Mouse (Mus musculus) thymus, postnatal 36 days (tissue): ENCODE data around the gene Tmod3.

Experiments
- DNase-seq, 2 experiments: peaks; one replicate each; pipeline ENCODE4 v3.0.0; 2022; ENCODE audit warnings: mixed read lengths in 2 of 2

The Tmod3 gene

GRCm38 (mm10) chr9:75559512-75560012, at the start of gene Tmod3:
Tmod3 (minus strand) TSS chr9:75559657.
- DNase-seq, result peak; percentile 95 to 96

DNA sequence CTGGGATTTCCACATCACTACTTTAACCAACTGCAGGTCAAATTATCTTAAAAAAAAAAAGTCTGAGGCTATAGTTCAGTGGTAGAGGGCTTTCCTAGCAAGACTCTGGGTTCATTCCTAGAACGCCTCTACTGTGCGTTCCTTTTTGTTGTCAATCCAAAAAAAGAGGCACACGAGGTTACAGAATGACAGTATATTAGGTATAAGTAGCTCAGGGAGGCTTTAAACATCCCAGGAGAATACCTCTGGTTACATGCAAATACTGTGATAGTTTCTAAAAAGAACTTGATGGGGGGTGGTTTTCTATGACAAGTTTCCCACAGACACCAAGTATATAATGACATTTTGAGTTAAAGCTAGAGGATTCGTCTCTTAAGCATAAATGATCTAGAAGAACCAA, 48.0 kb upstream of the Tmod3 start:
- no peak for DNase-seq

DNA sequence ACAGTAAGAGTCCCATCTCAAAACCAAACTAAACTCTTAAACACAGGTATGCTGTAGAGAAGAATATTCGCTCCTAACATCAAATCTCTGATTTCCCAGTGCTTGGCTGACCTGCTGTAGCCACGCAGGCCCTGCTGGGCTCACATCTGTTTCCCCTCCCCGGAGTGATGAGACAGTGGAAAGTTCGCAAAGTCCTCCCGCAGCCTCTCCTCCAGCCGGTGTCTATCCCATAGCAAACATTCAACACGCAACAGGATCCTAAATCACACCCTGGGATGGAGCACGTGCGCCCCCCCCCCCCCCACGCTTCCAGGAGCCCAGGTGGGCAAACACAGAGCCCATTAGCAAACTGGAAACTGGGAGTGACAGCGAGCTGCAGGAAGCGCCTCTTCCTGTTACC, 42.1 kb upstream of the Tmod3 start:
- DNase-seq, result no peak

DNA sequence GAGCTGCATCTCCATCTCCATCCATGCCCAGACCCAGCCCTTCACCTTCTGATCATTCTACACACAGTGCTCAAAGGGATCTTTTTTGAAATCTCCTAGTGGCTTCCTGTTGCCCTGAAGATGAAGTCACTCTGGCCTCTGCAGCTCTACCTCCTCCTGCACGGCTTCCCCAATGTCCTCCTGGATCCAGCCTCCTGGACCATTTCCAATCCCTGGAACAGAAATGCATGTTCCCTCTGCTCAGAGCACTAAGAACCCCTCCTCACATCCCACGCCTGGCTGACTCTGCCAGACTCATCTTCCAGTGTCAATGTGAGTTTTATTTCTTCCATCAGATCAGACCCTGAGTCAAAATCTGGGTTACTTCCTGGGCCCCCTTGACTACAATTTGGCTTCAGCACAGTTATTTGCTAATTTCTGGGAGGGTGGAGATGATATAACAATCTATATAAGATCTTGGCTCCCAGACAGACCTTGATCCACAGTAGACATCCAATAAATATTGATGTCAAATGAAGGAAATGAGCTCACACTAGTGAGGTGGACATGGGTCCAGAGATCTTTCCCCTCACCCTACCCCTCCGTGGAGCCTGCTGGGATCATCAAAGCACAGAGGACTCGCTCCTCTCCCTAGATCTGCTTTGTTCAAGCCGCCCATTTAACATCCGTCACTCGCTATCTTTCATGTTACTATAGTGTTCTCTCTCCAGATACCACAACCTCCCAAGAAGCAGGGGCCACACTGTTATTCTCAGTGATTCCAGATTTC, 40.9 kb upstream of the Tmod3 start:
- no peak for DNase-seq

DNA sequence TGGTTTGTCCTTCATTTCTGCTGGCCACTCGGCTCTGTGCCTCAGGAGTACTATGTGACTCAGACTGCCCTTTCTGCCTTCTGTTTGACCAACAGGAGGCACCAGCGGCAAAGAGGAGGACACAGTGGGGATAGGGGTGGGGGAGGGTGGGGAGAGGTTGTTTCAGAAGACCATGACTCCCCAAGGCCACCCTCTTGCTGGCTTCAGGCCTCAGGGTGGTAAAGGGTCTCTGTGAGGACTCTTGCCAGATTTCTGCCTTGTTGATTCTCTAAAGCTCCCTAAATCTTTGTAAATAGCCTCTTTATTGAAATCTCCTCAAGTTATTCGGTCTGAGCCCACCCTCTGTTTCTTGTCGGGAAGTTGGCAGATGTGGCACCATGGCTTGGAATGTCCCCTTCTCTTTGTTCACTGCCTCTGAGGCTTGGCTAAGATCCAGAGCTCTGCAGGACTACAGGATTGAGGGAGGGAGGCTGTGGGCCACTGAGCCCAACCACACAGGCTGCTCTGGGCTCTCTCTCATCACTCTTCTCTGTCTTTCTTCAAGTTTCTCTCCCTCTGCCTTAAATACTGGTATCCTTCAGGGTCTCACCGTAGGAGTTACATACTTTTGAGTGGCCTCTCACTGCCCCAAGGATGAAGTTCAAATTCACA, 39.9 kb upstream of the Tmod3 start:
- no peak for DNase-seq

- DNase-seq, result no peak
Observed at GRCm38 (mm10) chr9:75597596-75597995, 38.1 kb upstream of the Tmod3 start.

GRCm38 (mm10) chr9:75597036-75597435, 37.6 kb upstream of the Tmod3 start:
- no peak for DNase-seq

DNA sequence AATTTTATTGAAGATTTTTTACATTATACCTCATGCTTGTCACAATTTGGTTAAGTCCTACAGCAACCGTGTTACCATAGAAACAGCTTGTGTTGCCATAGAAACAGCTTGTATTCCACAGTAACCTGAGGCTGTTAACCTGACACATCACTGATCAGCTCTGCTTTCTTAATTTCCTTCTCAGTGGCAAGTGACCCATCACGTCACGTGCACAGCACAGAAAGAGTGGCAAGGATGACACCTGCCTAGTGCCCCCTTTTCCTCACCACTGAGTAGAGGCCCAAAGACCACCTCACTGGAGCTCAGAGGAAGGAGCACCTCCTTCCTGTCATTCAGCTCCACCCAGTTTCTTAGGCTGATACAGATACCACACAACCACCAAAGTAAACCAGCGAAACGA, 34.0 kb upstream of the Tmod3 start:
- no peak for DNase-seq

GRCm38 (mm10) chr9:75589850-75590790, 30.7 kb upstream of the Tmod3 start:
- DNase-seq, result no peak

GRCm38 (mm10) chr9:75581694-75582350, 22.4 kb upstream of the Tmod3 start:
- DNase-seq, result no peak

DNA sequence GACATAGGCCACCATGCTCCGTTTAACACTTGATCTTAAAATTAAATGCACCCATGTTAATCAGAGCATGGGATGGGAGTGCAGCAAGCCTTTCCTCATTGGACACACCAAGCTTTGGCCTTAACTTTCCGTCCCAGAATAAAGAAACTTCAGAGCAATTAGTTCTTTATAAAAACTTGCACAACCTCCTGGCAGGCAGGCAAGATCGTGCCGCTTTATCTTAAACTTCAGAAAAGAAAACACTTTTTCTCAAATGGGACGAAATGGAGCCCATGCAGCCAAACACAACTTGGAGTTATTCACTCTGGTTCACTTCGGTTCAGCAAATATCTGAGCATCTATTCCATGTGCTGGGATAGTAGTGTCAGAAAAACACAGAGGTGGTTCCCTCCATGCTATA, 19.9 kb upstream of the Tmod3 start:
- DNase-seq, result no peak

- DNase-seq, result no peak
Observed at GRCm38 (mm10) chr9:75571036-75571942, 11.8 kb upstream of the Tmod3 start.

DNA sequence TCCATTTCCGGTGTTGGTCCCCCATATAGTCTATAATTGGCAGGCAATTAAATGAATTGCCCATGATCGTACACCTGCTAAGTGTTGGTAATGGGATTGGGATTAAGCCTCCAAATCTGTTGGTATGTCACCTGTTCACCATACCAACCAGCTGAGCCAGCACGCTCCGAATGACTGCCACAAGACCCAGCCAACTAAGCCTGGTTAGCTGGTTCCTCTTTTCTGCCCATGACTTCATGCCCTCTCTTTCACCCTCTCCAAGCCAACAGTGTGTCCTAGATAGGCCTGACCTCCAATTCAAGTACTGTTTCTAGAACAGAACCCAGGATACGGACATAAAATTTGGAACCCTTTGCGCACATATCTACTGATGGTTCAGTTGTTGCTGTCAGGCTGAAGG, 8.9 kb upstream of the Tmod3 start:
- no peak for DNase-seq

DNA sequence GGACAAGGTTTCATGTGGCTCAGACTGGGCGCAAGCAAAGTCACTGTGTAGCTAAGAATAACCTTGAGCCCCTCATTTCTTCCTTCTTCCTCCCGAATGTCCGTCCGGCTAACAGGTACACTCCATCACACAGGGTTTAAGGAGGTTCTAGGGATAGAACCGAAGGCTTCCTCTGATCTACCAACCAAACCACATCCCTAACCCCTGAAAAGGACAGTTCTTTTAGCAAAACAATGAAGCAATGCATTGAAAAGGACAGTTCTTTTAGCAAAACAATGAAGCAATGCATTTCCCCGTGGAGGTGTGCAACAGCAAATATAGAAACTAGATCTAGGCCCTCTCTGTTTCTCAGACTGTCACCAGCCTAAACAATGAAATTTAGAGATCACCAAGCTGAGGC, 5.4 kb upstream of the Tmod3 start:
- DNase-seq, result no peak

- no peak for DNase-seq
Observed at GRCm38 (mm10) chr9:75563622-75564021, 4.2 kb upstream of the Tmod3 start.

GRCm38 (mm10) chr9:75563176-75563575, 3.7 kb upstream of the Tmod3 start:
- DNase-seq, result no peak

GRCm38 (mm10) chr9:75561040-75561669, 1.7 kb upstream of the Tmod3 start:
- no peak for DNase-seq

DNA sequence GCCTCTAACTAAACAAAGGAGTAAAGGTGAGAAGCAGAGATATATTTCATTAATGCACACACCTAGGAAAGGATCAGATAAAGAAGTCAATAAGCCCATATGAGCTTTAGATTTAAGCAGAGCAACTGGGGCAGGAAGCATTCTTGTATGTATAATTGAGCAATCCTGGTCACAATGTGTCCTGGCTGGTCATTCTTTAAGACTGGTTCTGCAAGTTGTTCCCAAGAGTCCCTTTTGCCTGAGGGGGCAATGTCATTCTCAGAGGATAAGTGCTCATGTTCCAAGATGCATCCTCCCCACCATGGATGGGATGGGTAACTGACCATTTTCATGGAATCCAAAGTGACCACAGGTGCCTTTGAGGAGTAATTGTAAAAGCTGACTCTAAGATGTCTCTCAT, 896 bp upstream of the Tmod3 start:
- DNase-seq, result no peak

GRCm38 (mm10) chr9:75558812-75559511, 495 bp downstream of the Tmod3 start:
- DNase-seq, result no peak

GRCm38 (mm10) chr9:75558360-75558759, 1.1 kb downstream of the Tmod3 start:
- no peak for DNase-seq
